Mouse (Mus musculus) forebrain, embryonic 15.5 days (tissue): ENCODE results near the gene Gpr39. TPM values are rescaled to one million over a fixed set of nuclear protein-coding genes. Genes with fewer than 3 reads are reported as not detected.
A peak's percentile ranks its signal among the peaks of the same experiment; 100 is the strongest.

Source experiments
- ATAC-seq: fragments of 200-750 bp; cut with Nextera tagmentation; replicated peaks from 2 replicates; pipeline ENCODE4 v1.8.0; 2017; ENCODE audit warnings: mild to moderate bottlenecking, moderate TSS enrichment, moderate library complexity
- H3K27ac ChIP-seq: fragments of 300-500 bp; sonication (generic); replicated peaks from 2 replicates; pipeline ENCODE4 v1.5.1; 2015; ENCODE audit warnings: mild to moderate bottlenecking, inconsistent platforms
- H3K27me3 ChIP-seq: fragments of 300-500 bp; sonication (generic); 2 replicates; pipeline ENCODE4 v1.6.1; 2015; ENCODE audit warnings: inconsistent platforms
- H3K36me3 ChIP-seq: fragments of 300-500 bp; sonication (generic); 2 replicates; pipeline ENCODE4 v1.6.1; 2015; ENCODE audit warnings: mild to moderate bottlenecking, inconsistent platforms
- H3K4me1 ChIP-seq: fragments of 300-500 bp; sonication (generic); 2 replicates; pipeline ENCODE4 v1.6.1; 2015; ENCODE audit warnings: inconsistent platforms
- H3K4me2 ChIP-seq: fragments of 300-500 bp; sonication (generic); replicated peaks from 2 replicates; pipeline ENCODE4 v1.6.1; 2015; ENCODE audit warnings: mild to moderate bottlenecking, inconsistent platforms
- H3K4me3 ChIP-seq: fragments of 300-500 bp; sonication (generic); 2 replicates; pipeline ENCODE4 v1.5.1; 2015; ENCODE audit warnings: mild to moderate bottlenecking, inconsistent platforms
- H3K9ac ChIP-seq: fragments of 300-500 bp; sonication (generic); replicated peaks from 2 replicates; pipeline ENCODE4 v1.6.1; 2015; ENCODE audit warnings: mild to moderate bottlenecking, inconsistent platforms
- H3K9me3 ChIP-seq: fragments of 300-500 bp; sonication (generic); 2 replicates; pipeline ENCODE4 v1.6.1; 2016; ENCODE audit warnings: inconsistent platforms
- WGBS: fragments of 180-500 bp; shearing (Covaris S2); methylation state at CpG from one replicate; pipeline ENCODE4 v1.1.7; 2015; ENCODE audit warnings: mixed read lengths; 5-methylcytosine and 5-hydroxymethylcytosine counted together
- polyA plus RNA-seq: library from polyadenylated mRNA; unstranded; fragments of >200 nt; fragmentation: Nextera tagmentation; extraction: Ambion mirVana; gene quantifications from 2 replicates; pipeline ENCODE4 v1.2.1, GENCODE M21; 2015

Gpr39 gene
- polyA plus RNA-seq, 1 experiment from 2014 or later: not detected

- no peaks in the 10 kb centered on the region for H3K9me3 ChIP-seq
- no peak overlapping the region for H3K27ac ChIP-seq
- H3K27me3 ChIP-seq: no peaks in the 10 kb centered on the region
- peaks cover 8% of the 10 kb centered on the region; the same call in 1 of the 2 replicates for H3K4me1 ChIP-seq
- 90% methylated on average over 4 of the region's 4 CpGs for WGBS
- ATAC-seq: no peak
- no peak overlapping the region for H3K9ac ChIP-seq
- no peak overlapping the region for H3K4me2 ChIP-seq
- no peak overlapping the region for H3K4me3 ChIP-seq
- no peaks in the 10 kb centered on the region for H3K36me3 ChIP-seq
Observed at GRCm38 (mm10) chr1:125731854-125732253, 55.1 kb downstream of the Gpr39 start.

- Histone ChIP-seq H3K27ac (no peak overlapping the region), H3K4me1 (no peaks in the 10 kb centered on the region), H3K27me3 (no peaks in the 10 kb centered on the region), H3K36me3 (no peaks in the 10 kb centered on the region), H3K4me2 (no peak overlapping the region), H3K9ac (no peak overlapping the region), H3K9me3 (no peaks in the 10 kb centered on the region), H3K4me3 (no peak overlapping the region)
- 89% methylated on average over 4 of the region's 4 CpGs for whole genome bisulfite sequencing
- ATAC-seq: no peak
Observed at GRCm38 (mm10) chr1:125744766-125745165, 68.0 kb downstream of the Gpr39 start.

GRCm38 (mm10) chr1:125755335-125755996 is 78.7 kb downstream of the Gpr39 start:
- ATAC-seq: no peak
- no peak overlapping the region for H3K27ac ChIP-seq
- 86% methylated on average over 4 of the region's 4 CpGs for WGBS
- no peaks in the 10 kb centered on the region for H3K36me3 ChIP-seq
- no peaks in the 10 kb centered on the region for H3K27me3 ChIP-seq
- H3K9me3 ChIP-seq: no peaks in the 10 kb centered on the region
- no peak overlapping the region for H3K4me2 ChIP-seq
- no peak overlapping the region for H3K4me3 ChIP-seq
- H3K4me1 ChIP-seq: peaks cover 8% of the 10 kb centered on the region
- H3K9ac ChIP-seq: no peak overlapping the region

- H3K36me3 ChIP-seq: no peaks in the 10 kb centered on the region
- peak overlapping the region; percentile 6; the same call in 1 of the 2 replicates for H3K4me2 ChIP-seq
- WGBS: 41% methylated on average over 15 of the region's 15 CpGs
- H3K4me1 ChIP-seq: peaks cover 12% of the 10 kb centered on the region
- peak overlapping the region; percentile 79 for H3K27ac ChIP-seq
- H3K9me3 ChIP-seq: no peaks in the 10 kb centered on the region
- ATAC-seq: peak; percentile 64
- no peaks in the 10 kb centered on the region for H3K27me3 ChIP-seq
- no peak overlapping the region for H3K9ac ChIP-seq
- H3K4me3 ChIP-seq: no peak overlapping the region
Observed at GRCm38 (mm10) chr1:125759972-125760695, 83.3 kb downstream of the Gpr39 start.

GRCm38 (mm10) chr1:125760696-125761025 is 83.9 kb downstream of the Gpr39 start:
- ATAC-seq: peak; percentile 92
- H3K4me2 ChIP-seq: peak overlapping the region; percentile 6; the same call in 1 of the 2 replicates
- no peaks in the 10 kb centered on the region for H3K27me3 ChIP-seq
- WGBS: 34% methylated on average over 5 of the region's 5 CpGs
- H3K27ac ChIP-seq: peak overlapping the region; percentile 79
- no peaks in the 10 kb centered on the region for H3K9me3 ChIP-seq
- no peak overlapping the region for H3K4me3 ChIP-seq
- H3K4me1 ChIP-seq: peaks cover 12% of the 10 kb centered on the region
- no peaks in the 10 kb centered on the region for H3K36me3 ChIP-seq
- no peak overlapping the region for H3K9ac ChIP-seq

GRCm38 (mm10) chr1:125762076-125762475 is 85.3 kb downstream of the Gpr39 start:
- no peak for ATAC-seq
- H3K4me3 ChIP-seq: no peak overlapping the region
- 29% methylated on average over 1 of the region's 1 CpGs for WGBS
- H3K36me3 ChIP-seq: no peaks in the 10 kb centered on the region
- no peaks in the 10 kb centered on the region for H3K9me3 ChIP-seq
- H3K4me1 ChIP-seq: peaks cover 12% of the 10 kb centered on the region
- H3K9ac ChIP-seq: no peak overlapping the region
- H3K4me2 ChIP-seq: no peak overlapping the region
- H3K27me3 ChIP-seq: no peaks in the 10 kb centered on the region
- H3K27ac ChIP-seq: no peak overlapping the region

GRCm38 (mm10) chr1:125789804-125790203 is 113.0 kb downstream of the Gpr39 start:
- Histone ChIP-seq H3K9ac (no peak overlapping the region), H3K36me3 (no peaks in the 10 kb centered on the region), H3K27me3 (no peaks in the 10 kb centered on the region), H3K27ac (no peak overlapping the region), H3K9me3 (no peaks in the 10 kb centered on the region), H3K4me1 (peaks cover 6% of the 10 kb centered on the region; the same call in 1 of the 2 replicates), H3K4me3 (no peak overlapping the region), H3K4me2 (no peak overlapping the region)
- WGBS: 18% methylated on average over 4 of the region's 4 CpGs
- ATAC-seq: no peak

GRCm38 (mm10) chr1:125800506-125800905 is 123.7 kb downstream of the Gpr39 start:
- no peaks in the 10 kb centered on the region for H3K4me1 ChIP-seq
- WGBS: 88% methylated on average over 5 of the region's 5 CpGs
- H3K9ac ChIP-seq: no peak overlapping the region
- peaks cover 11% of the 10 kb centered on the region; the same call in 1 of the 2 replicates for H3K9me3 ChIP-seq
- no peak overlapping the region for H3K4me3 ChIP-seq
- no peak for ATAC-seq
- H3K27me3 ChIP-seq: no peaks in the 10 kb centered on the region
- H3K27ac ChIP-seq: no peak overlapping the region
- H3K36me3 ChIP-seq: no peaks in the 10 kb centered on the region
- no peak overlapping the region for H3K4me2 ChIP-seq

- Histone ChIP-seq H3K9me3 (no peaks in the 10 kb centered on the region), H3K4me2 (no peak overlapping the region), H3K27ac (no peak overlapping the region; the same call in 1 of the 2 replicates), H3K4me3 (no peak overlapping the region), H3K27me3 (no peaks in the 10 kb centered on the region), H3K9ac (no peak overlapping the region), H3K4me1 (no peaks in the 10 kb centered on the region), H3K36me3 (no peaks in the 10 kb centered on the region)
- peak; percentile 69 for ATAC-seq
- 42% methylated on average over 2 of the region's 2 CpGs for WGBS
Observed at GRCm38 (mm10) chr1:125808426-125808825, 131.6 kb downstream of the Gpr39 start.

GRCm38 (mm10) chr1:125813141-125813782 is 136.5 kb downstream of the Gpr39 start:
- no peaks in the 10 kb centered on the region for H3K4me1 ChIP-seq
- no peak for ATAC-seq
- H3K27me3 ChIP-seq: no peaks in the 10 kb centered on the region
- no peaks in the 10 kb centered on the region for H3K36me3 ChIP-seq
- no peak overlapping the region for H3K27ac ChIP-seq
- 69% methylated on average over 9 of the region's 9 CpGs for WGBS
- H3K4me3 ChIP-seq: no peak overlapping the region
- no peak overlapping the region for H3K9ac ChIP-seq
- H3K4me2 ChIP-seq: no peak overlapping the region
- H3K9me3 ChIP-seq: no peaks in the 10 kb centered on the region

- ATAC-seq: no peak
- H3K9me3 ChIP-seq: no peaks in the 10 kb centered on the region
- no peak overlapping the region for H3K4me2 ChIP-seq
- H3K27me3 ChIP-seq: no peaks in the 10 kb centered on the region
- H3K4me3 ChIP-seq: no peak overlapping the region
- H3K27ac ChIP-seq: no peak overlapping the region
- H3K36me3 ChIP-seq: no peaks in the 10 kb centered on the region
- 72% methylated on average over 7 of the region's 7 CpGs for WGBS
- no peak overlapping the region for H3K9ac ChIP-seq
- H3K4me1 ChIP-seq: no peaks in the 10 kb centered on the region
Observed at GRCm38 (mm10) chr1:125821101-125821500, 144.3 kb downstream of the Gpr39 start.

- Histone ChIP-seq H3K9ac (no peak overlapping the region), H3K9me3 (no peaks in the 10 kb centered on the region), H3K27ac (no peak overlapping the region), H3K4me2 (no peak overlapping the region), H3K4me1 (no peaks in the 10 kb centered on the region), H3K27me3 (no peaks in the 10 kb centered on the region), H3K4me3 (no peak overlapping the region), H3K36me3 (no peaks in the 10 kb centered on the region)
- no peak for ATAC-seq
- WGBS: 80% methylated on average over 4 of the region's 4 CpGs
Observed at GRCm38 (mm10) chr1:125823611-125824010, 146.8 kb downstream of the Gpr39 start.
